9 mouse cellular contexts compared by ENCODE assay signal in genomic region chr8:62080195-62080802, GRCm38 (mm10). TPM values are rescaled to one million over a fixed set of nuclear protein-coding genes. Genes with fewer than 3 reads are reported as not detected.
DNase-seq lines count a peak whose midpoint lies in the region; ATAC-seq and TF ChIP-seq lines count a peak whose summit lies in the region.
"Had no signal": no experiment of that assay in that cellular context is flagged by ENCODE, and none has a peak within 500 bp of the region (broad histone marks: within the 10 kb centered on the region; RNA-seq: fewer than 3 reads in every experiment).

No protein-coding gene starts in this region.

- no peak for DNase-seq in heart, adult 2 months
- peak; percentile 1 for DNase-seq in 3134 (ENCODE audit: extremely low read depth, insufficient read length, low spot score)
- DNase-seq in brain, adult 2 months (ENCODE audit: low read depth, low spot score) = peak; percentile 74
- peak; percentile 37 for DNase-seq in hindlimb bud, embryonic 11.5 days (ENCODE audit: extremely low spot score, low read depth, low spot score)
- DNase-seq in adrenal gland, postnatal 10 days = no peak
- no peak for DNase-seq in gastrocnemius, postnatal 4 days (ENCODE audit: low spot score in 2 of 2)
- no peak for DNase-seq in urinary bladder, adult 18-20 months (ENCODE audit: low spot score in 2 of 2)

- no peak for TF ChIP-seq POLR2A in heart, adult 2 months (IDR thresholded peaks at IDR 0.05; ENCODE audit: insufficient read depth, low read depth, low read length)

- no peak for TF ChIP-seq EP300 in heart, adult 2 months (IDR thresholded peaks at IDR 0.05; ENCODE audit: insufficient read depth, low read depth, low read length)

- peak; percentile 74 for TF ChIP-seq CTCF in heart, adult 2 months (IDR thresholded peaks at IDR 0.05)

- no peak for ATAC-seq in heart, embryonic 12.5 days (ENCODE audit: insufficient number of reproducible peaks, low FRiP score)

- no peak overlapping the region for H3K9ac ChIP-seq in heart, adult 2 months (ENCODE audit: low read depth, low read length)
- H3K9ac ChIP-seq in heart, embryonic 12.5 days = no peak overlapping the region

- no peaks in the 10 kb centered on the region for H3K4me1 ChIP-seq in heart, adult 2 months (ENCODE audit: control insufficient read depth, insufficient read depth, low read length)
- no peaks in the 10 kb centered on the region for H3K4me1 ChIP-seq in heart, embryonic 12.5 days (replicated peaks)

- H3K4me3 ChIP-seq in heart, adult 2 months = no peak overlapping the region
- no peak overlapping the region for H3K4me3 ChIP-seq in heart, embryonic 12.5 days

- intact Hi-C loops in heart, adult 2 months (cut with DNase I) = loop anchor here (2.0 kb wide), 1 partner anchor 1797 kb away; no protein-coding TSS in a partner anchor

- no peaks in the 10 kb centered on the region for H3K36me3 ChIP-seq in heart, adult 2 months (ENCODE audit: control insufficient read depth, insufficient read depth, low read length)
- no peaks in the 10 kb centered on the region for H3K36me3 ChIP-seq in heart, embryonic 12.5 days

- no peak overlapping the region for H3K27ac ChIP-seq in heart, adult 2 months
- no peak overlapping the region for H3K27ac ChIP-seq in heart, embryonic 12.5 days (ENCODE audit: poor library complexity, severe bottlenecking)

- no peaks in the 10 kb centered on the region for H3K9me3 ChIP-seq in heart, embryonic 12.5 days (replicated peaks)

- H3K79me2 ChIP-seq in heart, adult 2 months (replicated peaks; ENCODE audit: control insufficient read depth, insufficient read depth, low read length) = no peaks in the 10 kb centered on the region

- whole genome bisulfite sequencing in heart, adult 2 months = 37% methylated on average over 3 of the region's 3 CpGs
- 41% methylated on average over 3 of the region's 3 CpGs for WGBS in heart, embryonic 12.5 days

- H3K27me3 ChIP-seq in heart, adult 2 months (ENCODE audit: control insufficient read depth, insufficient read depth, low read length) = no peaks in the 10 kb centered on the region
- no peaks in the 10 kb centered on the region for H3K27me3 ChIP-seq in heart, embryonic 12.5 days (replicated peaks)

- no peak overlapping the region for H3K4me2 ChIP-seq in heart, embryonic 12.5 days

RNA-seq across cellular contexts. Expression of gene Anxa10, which starts 42.7 kb away (rescaled TPM):
- not detected for total RNA-seq in heart, adult 2 months (2021)
- polyA plus RNA-seq in heart, adult 2 months (2012; rRNA removed) = not detected in 2 replicates
- not detected in 2 replicates for polyA plus RNA-seq in heart, embryonic 12.5 days (2016; fragmentation: Nextera tagmentation; extraction: Ambion mirVana)
- total RNA-seq in adrenal gland, postnatal 10 days (2021) = not detected
- not detected for total RNA-seq in gastrocnemius, postnatal 4 days (2021)
- polyA plus RNA-seq: limb, embryonic 11.5 days had no signal

Comparison
In these comparisons a context has a peak if more than half of its experiments do, and no peak if none do; other contexts are left out.
1. DNase-seq: peak in 3134 (single experiment), brain, adult 2 months (single experiment) and hindlimb bud, embryonic 11.5 days (single experiment); none in heart, adult 2 months (0 of 2), adrenal gland, postnatal 10 days (single experiment), gastrocnemius, postnatal 4 days (0 of 2) and urinary bladder, adult 18-20 months (0 of 2).